Mouse (Mus musculus): Measurements from ENCODE around the gene Wwc1.

DNA sequence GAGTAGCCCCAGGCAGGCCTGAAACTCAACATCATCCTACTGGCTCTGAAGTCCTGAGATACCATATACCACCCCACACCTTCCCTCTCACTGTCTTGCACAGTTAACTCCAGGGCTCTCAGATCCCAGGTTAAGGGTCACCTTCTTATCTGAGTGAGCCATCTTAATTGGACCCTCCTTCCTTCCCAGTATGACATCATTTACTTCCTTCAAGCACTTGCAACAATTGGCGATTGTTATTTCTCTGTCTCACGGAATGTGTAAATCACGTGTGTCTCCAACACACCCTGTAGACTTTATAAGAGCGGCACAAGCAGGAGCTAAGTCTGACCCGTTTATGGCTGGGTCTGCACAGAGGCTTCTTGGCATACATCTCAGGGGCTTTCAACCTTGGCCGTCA is 35.1 kb downstream of the Wwc1 start:
- TF ChIP-seq CTCF (IDR thresholded peaks at IDR 0.05; ENCODE audit: low read depth, low read length) (no peak), POLR2A (IDR thresholded peaks at IDR 0.05; ENCODE audit: borderline replicate concordance, low read depth, low read length) (no peak)

Measured in bone marrow macrophage, adult 2 months (primary cell).